Mouse (Mus musculus) WW6 (cell line): ENCODE measurements around the gene Dlec1.

ENCODE experiments used
- DNase-seq: peaks from one replicate; pipeline ENCODE4 v3.0.0-alpha.2; 2013; ENCODE audit warnings: low read depth, low spot score

Gene Dlec1

DNA sequence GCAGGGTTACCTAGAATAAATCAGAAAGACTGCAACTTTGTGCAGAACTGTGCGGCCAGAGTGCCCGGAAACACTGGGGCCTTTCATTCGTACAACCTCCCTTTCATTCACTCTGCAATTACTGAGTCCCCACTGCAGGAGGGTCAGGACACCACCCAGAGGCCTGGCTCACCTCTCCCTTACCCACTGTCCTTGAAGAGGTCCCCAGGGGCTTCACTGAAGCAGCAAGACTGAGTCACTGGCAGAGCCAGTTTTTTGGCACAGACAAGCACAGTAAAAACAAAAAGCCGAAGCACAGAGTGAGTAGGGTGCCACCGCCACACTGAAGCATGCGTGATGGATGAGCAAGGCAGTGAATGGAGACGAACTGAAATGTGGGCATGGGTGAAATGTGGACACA, 12.8 kb upstream of the Dlec1 start:
- no peak for DNase-seq

DNA sequence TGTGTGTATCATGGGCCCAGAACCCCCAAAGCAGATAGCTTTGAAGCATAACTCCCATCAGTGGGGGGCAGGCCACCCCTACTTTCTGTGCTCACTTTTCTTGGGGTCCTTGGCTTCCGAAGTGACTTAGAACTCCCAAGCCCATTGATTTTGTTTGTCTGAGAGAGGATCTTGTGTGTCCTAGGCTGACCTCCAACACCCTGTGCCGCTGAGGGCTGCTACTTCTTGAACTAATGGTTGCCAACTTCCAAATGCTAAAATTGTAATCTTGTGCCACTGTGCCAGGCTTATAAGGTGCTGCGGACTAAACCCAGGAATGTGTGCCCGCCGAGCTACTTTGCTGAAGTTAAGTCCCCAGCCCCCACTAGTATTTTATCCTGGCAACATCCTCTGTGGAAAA, 11.8 kb upstream of the Dlec1 start:
- DNase-seq: no peak

DNA sequence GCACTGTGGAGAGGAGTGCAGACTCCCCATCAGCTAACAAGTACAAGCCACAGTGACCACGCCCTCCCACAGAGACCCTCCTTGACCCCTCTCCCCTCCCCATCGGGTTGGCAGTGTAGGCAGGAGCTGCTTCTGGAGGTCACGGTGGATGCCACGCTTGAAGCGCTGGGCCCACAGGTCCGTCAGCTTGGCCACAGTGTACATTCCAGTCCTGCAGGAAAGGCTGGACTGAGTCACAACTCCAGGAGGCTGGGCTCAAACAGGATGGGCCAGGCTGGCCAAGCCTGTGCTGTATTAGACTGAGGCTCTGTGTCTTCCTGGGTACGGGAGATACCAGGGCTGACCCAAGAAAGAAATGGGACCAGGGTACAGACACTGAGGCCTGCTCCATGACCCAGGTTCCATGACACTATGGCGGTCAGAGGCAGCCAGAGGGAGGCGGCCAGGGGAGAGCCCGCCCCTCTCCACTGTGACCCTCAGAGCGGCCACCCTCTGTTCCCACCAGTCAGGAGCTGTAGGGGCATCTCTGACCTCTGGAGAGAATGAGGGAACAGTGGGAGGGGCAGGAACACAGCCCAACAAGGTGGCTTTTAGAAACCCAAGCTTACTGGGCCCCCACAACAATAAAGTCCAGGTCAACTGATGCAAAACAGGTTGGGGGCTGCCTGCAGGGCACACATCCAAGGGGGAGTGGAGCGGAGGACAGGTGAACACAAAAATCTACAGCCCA, 10.5 kb upstream of the Dlec1 start:
- DNase-seq: no peak

DNA sequence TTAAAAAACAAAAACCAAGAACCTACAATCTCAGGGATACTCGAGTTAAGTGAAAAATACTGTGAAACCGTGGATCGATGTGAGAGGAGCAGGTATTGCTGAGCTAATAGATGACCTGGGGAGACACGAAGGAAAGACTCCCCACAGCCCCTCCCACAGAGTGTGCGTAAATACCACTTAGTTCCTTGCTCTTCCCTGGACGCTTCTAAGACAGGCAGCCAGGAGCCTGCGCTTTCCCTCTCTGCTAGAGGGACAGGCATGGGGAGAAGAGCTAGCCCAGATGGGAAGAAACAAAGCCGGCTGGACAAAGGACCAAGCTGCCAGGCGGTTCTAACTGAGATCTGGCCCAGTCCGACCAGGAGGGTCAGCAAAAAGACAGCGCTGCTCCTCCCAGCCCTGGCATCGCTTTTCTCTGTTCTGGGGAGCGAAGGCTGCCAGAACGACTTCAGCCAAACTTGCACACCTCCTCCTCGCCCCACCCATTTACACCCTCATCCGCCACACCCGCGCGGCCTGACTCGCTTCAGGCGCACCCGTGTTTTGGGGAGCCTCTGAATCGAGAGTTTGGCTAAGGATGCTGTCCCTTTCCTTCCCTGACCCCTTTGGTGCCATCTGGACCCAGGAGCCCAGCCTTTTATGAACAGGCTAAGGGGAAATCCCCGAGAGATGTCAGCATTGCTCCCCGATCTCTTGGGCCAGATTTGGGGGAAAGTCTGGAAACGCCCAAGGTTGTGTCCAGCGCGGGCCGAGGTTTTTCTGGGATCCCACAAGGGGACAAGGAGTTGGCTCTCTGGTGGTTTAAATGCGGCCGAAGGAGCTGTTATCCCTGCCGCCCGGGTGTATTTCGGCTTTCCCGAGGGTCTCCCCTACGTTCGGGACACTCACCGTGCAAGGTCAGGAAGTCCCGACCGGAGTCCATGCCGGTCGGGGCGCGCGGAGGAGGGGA, 9.5 kb upstream of the Dlec1 start:
- no peak for DNase-seq

DNA sequence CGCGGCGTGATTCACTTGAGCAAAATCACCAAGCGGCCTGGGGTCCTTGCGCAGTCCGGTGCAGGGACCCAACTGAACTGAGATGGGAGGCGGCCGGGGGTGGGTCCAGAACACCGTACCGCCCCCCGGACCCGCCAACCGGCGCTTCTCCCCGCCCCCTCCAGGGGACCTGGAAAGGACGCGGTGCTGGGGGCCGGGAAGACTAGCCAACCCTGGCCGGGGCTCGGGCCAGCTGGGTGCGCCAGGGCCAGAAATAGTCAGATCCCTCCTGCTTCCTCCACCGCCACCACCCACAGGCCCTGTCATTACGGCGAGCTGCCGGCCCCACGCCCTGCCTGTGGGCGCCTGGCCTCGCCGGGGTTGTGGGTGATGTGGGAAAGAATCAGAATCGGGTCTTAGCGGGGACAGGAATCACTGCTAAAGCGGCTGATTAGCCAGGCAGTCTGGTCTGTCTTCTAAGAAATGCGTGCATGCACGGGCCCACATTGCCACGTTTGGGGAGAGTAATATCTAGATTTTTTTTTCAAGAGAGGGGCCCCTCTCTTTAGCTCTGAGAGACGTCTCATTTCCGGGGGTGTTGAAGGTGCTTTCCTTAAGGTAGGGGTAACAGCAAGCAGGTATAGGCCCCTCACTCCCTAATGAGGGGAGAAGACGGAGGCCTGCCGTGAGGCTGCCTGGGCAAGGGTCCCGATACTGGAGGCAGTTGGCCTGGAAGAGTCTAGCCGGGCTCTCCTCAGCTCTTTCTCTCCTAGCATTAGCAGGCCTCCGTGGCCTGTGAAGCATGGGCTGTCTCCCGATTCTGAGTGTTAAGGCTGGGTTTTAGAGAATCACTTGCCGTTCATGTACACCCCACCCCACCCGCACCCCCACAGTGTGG, 8.6 kb upstream of the Dlec1 start, which contains the start of gene Plcd1:
Gene Plcd1 (minus strand): TSS at position 84 of the 877 bp plus-strand sequence.
- no peak for DNase-seq

DNA sequence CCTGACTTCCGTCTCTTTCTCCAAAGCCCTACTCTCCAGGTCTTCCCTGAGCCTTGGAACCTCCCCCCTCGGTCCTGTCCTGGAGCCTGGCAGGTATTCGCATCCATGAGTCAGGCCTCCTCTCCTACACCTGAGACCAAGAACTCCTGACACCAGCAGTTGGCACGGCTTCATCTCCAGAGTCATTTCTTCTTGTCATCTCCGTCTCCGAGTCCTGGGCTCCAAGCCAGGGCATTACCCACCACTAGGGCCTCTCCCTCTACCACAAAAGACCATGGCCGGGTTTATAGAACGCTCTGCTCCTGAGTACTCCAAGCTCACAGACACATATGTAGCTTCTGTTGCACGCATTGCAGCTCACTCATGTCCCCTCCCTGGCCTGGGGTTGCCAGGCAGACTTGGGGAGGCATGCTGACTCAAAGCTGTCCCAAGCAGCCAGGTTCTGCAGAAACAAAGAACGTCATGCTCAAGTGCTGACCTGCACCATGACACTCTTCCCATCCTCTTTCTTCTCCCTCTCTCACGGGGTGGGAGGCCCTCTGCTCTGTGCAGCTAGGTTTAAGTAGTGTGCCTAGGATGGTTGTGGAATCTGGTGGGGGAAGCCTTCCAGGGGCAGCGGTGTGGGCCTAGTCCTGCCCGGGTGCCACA, 7.7 kb upstream of the Dlec1 start:
- no peak for DNase-seq

DNA sequence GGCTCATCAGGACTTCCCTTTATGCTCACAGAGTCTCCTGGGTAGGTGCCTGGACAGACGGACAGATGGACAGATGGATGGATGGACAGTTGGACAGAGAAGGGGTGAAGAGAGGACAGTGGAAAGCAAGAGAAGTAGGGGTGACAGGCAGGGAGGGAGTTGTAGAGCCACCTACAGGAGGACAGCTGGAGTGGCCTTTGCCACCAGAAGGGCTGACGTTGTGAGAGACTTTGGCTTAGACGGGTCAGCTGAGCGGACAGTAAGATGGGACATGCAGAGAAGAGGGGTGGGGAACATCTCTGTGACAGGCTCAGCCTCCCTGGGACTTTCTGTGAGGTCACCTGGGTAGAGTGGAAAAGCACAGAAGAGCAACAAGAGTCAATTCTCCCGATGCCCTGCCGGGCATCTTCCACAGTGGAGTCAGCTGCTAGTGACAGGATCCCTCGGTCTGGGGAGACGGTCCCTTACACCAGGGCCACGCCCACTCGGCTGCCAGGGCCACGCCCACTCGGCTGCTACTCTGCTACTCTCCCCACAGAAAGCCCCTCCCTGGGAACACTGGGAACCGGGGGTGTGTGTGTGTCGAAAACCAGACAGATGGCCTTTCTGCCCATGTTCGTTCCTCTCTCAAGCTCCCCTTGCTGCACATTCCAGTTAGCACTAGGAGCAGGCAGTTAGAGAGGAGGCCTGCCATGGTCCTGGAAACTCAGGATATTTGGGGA, 1.9 kb upstream of the Dlec1 start:
- DNase-seq: no peak

DNA sequence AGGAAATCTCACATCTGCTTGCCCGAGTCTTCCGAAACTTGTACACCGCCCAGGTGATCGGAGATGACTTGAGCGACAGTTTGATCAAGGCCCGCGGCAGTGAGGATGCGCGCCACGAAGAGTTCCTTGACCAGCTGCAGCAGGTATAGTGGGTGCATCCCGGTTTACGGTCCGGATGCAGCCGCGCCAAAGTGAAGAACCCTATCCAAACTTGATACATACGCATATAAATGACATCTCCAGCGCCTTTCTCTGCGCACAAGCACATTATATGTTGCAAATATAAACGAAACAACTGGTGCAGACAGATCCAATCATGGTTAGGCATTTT, 470 bp downstream of the Dlec1 start:
- DNase-seq: no peak

DNA sequence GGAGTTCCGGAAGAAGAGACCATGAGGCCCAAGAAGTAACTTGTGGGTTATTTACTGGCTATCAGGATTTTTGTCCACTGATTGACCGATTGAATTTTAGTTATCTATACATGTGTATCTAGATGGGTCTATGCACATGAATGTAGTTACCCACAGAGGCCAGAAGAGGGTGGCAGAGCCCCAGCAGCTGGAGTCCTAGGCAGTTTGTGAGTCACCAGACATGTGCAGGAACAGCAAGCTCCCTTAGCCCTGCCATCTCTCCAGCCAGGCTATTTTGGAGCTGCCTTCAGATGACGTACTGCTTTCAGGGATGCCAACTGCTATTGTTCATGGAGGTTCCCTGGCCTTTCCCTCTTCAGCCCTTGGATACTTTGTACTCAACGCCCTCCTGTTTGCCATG, 5.3 kb downstream of the Dlec1 start:
- DNase-seq: no peak

DNA sequence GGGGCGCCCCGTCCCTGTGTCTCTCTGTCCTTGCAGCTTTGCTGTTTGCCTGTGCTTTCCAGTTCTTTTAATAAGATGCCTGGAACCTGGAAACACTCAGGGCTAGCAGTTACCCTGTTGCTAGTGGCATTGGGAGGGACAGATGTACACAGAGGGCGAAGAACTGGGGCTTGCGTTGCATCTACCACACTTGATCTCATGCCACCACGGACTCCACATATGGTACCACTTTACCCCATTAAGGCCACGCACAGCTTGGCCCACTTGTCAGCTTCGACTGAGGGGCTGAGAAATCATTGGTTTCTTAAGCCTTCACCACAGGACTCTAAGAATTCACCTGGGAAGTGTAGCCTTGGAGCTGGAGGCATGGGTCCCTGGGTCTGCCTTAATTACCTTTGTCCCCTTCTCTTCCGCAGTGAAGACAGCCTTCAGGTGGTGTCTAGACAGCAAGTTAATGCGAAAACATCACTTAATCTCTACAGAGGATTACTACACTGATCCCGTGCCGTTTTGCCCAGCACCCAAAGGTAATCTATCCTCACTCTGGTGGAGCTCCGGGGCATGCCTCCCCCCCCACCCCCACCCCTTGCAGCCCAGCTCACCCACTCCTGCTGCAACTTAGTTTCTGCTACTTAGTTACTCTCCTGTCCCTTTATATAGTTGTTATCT, 7.5 kb downstream of the Dlec1 start:
- no peak for DNase-seq

DNA sequence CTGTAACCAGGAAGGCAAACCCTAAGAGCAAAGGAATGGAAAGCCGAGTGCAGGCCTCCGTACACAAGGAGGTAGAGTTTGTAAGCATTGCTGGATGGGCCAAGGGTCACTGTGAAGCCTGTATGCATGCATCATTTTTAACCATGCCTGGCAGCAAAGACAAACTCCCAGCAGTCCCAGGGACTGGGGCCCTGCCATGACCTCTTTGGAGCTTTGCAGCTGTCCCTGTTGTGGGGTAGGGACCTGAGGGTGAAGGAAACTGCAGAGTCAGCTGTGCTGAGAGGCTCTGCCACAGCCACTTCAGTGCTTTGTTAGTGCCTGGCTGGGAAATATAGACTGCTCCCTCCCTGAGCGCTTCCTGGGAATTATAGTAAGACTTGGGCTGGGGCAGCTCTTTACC, 8.4 kb downstream of the Dlec1 start:
- no peak for DNase-seq

DNA sequence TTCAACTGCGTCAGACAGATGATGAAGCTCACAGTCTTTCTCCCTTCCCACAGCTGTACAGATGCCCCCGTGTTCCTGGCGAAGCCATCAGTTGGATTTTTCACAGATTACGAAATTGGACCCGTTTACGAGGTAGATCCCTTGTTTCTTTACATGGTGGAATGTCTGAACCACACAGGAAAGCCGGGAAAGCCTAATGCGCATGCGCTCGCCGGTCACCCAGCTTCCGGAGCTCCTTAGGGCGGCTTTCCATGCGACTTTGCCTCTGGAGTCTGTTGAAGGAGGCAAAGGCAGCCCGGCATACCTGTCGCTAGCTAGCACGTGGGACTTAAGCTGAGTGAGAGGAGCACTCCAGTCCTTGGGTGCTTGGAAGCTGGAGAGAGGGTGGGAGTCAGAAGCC, 12.6 kb downstream of the Dlec1 start:
- DNase-seq: no peak

DNA sequence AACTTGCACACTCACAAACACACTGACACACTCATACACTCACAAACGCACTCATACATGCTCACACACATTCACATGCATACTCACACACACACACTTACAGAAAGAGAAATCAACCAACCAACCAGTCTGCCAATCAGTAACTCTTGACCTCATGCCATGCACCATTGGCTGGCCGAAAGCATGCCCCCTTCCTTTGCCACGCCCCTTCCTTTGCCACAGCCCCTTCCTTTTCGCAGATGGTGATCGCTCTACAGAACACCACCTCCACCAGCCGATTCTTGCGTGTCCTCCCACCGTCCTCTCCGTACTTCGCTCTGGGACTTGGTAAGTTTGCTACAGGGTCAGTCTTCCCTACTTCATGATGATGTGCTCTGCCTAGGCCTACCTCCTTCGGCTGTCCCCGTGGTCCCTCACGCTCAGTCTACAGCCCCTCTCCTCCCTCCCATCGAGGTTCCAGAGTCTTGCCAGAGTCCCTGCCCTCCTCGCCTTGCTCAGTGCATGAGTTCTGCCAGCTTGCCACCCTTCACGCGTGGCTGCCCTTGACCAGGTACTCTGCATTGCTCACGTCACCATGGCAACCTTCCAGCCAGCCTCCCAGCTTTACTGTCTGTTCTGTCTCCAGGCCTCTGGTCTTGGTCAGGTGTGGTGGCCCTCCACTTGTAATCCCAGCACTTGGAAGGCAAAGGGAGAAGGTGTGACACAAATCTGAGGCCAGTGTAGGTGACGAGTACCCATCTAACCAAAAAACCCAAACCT, 17.3 kb downstream of the Dlec1 start:
- DNase-seq: no peak

DNA sequence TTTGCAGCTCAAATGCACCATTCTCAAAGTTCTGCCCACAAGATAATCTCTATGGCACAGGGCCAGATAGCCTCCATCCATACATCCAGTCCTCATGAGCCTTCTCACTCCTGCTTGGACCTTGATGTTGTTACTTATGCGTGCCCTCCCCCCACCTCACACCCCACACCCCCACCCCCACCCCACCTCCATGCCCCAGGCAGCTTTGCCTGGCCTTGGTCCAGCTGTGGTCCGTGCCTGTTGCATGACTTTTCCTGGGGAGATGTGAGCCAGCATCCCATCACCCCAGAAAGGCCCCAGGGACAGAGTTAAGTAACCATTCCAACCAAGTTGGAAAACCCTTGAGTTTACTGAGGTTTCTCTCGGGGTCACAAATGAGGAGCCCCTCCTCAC, 17.9 kb downstream of the Dlec1 start:
- no peak for DNase-seq

DNA sequence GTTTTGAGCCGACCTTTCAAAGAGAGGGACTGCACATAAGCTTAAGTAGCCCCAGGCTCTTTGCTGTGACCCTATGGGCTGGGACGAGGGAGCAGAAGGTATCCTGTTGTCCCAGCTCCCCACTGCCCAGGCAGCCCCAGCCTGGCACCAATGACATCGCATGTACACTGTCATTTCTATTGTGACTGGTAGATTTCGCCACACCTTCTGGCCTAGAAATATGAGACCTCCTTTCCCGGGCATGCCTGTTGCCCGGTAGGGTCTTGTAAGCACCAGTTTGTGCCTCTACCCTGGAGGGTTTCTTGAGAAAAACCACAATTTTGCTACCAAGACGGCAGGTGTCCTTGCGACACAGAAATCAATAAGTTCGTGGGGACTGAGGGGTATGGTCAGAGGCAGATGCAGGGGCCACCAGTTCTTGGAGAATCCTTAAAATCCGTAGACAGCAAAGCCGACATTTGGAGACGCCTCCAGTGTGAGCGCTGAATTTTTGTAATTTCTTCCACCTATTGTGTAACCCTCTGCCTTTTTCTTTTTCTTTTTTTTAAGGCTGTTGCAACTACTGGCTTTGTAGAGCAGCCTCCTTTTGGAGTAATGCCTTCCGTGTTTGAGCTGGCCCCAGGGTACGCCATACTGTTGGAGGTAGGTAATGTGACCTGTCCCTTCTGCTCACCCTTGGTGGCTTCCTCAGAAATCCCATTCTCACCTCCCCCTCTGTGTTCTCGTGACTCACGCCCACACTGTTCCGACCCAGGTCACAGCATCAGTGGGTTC, 20.5 kb downstream of the Dlec1 start:
- no peak for DNase-seq

DNA sequence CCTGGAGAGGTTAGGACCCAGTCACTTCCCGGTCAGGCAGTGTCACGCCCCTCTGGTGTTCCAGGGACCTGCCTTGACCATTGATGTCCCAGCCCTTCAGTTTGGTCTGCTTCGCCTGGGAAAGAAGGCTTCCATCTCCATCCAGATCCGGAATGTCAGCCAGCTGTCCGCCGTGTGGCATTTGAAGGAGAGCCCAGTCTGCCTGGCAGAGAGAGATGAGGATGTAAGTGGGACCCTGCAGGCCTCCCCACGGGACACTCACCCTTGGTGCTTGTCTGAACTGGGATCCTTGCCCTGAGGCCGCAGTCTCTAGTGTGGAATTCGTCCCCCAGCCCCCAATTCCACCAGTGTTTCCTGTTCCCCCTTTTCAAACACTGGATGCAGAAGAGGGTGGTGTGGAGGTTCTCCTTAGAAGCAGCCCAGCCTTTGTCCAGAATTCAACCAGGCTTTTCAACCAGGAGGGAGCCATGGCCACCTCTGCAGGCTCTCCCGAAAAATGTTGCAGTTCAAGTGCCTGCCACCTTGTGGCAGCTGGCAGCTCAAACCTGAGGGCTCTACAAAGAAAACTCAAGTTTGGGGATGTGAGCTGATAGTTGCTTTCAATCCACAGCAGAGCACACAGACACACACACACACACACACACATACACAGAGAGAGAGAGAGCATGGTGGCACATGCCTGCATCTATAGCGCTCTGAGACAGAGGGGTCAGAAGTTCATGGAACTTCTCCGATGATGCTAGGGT, 26.3 kb downstream of the Dlec1 start:
- no peak for DNase-seq

DNA sequence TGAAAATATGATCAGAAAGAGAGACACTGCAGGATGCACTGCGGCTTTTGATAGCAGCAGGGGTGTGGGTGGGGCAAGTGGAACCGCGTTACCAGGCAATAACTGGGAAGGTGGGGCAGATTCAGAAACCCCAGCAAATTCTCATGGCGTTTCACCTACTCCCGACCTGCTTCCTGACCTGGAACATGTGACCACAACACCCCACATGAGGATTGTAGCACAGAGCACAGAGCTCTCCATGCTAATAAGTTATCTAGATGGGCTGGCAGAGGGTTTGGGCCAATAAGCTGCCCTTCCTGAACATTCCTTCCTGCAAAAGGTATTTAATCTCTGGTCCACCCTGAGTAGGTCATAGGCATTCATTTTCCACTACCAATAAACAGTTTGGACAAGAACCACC, 28.4 kb downstream of the Dlec1 start:
- no peak for DNase-seq

DNA sequence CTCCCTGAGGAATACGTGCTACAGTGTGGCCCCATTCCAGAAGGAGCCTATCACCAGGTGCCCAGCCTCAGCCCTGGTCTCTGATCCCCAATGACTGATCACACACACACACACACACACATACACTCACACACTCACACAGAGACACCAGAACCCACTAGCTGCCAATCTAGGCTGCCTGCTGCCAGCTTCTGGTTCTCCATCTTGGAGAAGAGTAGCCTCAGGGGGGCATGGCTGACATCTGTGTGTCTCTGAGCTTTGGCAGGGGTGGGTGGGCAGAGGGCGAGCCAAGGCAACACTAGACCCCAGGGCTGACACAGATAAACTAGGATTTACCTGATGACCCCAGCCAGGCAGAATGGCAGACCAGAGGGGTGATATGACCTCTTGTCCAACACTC, 36.6 kb downstream of the Dlec1 start:
- no peak for DNase-seq
